Mouse (Mus musculus) heart, embryonic 16.5 days (tissue): Measurements from ENCODE around the gene Sfmbt1. TPM values are rescaled to one million over a fixed set of nuclear protein-coding genes. Genes with fewer than 3 reads are reported as not detected.
A peak's percentile ranks its signal among the peaks of the same experiment; 100 is the strongest.

ENCODE experiments used
- ATAC-seq: fragments of 200-750 bp; cut with Nextera tagmentation; replicated peaks from 2 replicates; pipeline ENCODE4 v1.8.0; 2017; ENCODE audit warnings: moderate number of reproducible peaks; ENCODE audit not compliant: insufficient read depth, low FRiP score; ENCODE audit errors: extremely low read depth
- H3K27ac ChIP-seq: fragments of 300-500 bp; sonication (generic); 2 replicates; pipeline ENCODE4 v1.5.1; 2014; ENCODE audit warnings: mild to moderate bottlenecking, low read length, control low read depth, moderate library complexity
- H3K27me3 ChIP-seq: fragments of 300-500 bp; sonication (generic); 2 replicates; pipeline ENCODE4 v1.6.1; 2014; ENCODE audit warnings: low read length, mixed read lengths; ENCODE audit not compliant: control insufficient read depth, insufficient read depth
- H3K36me3 ChIP-seq: fragments of 300-500 bp; sonication (generic); 2 replicates; pipeline ENCODE4 v1.6.1; 2014; ENCODE audit not compliant: control insufficient read depth, insufficient read depth
- H3K4me1 ChIP-seq: fragments of 300-500 bp; sonication (generic); 2 replicates; pipeline ENCODE4 v1.6.1; 2014; ENCODE audit warnings: low read length, mixed read lengths; ENCODE audit not compliant: control insufficient read depth, insufficient read depth
- H3K4me2 ChIP-seq: fragments of 300-500 bp; sonication (generic); 2 replicates; pipeline ENCODE4 v1.6.1; 2014; ENCODE audit warnings: low read depth, mild to moderate bottlenecking, control low read depth, low read length
- H3K4me3 ChIP-seq: fragments of 300-500 bp; sonication (generic); 2 replicates; pipeline ENCODE4 v1.5.1; 2014; ENCODE audit warnings: mild to moderate bottlenecking, control low read depth, low read length
- H3K9ac ChIP-seq: fragments of 300-500 bp; sonication (generic); 2 replicates; pipeline ENCODE4 v1.6.1; 2014; ENCODE audit warnings: low read length, control low read depth
- H3K9me3 ChIP-seq: fragments of 300-500 bp; sonication (generic); replicated peaks from 2 replicates; pipeline ENCODE4 v1.6.1; 2016; ENCODE audit warnings: low read length; ENCODE audit not compliant: control insufficient read depth
- WGBS: fragments of 180-500 bp; shearing (Covaris S2); extraction: QIAGEN DNeasy Blood & Tissue Kit; methylation state at CpG from one replicate; pipeline ENCODE4 v1.1.7; 2014; 5-methylcytosine and 5-hydroxymethylcytosine counted together
- polyA plus RNA-seq: library from polyadenylated mRNA; unstranded; fragments of >200 nt; fragmentation: Nextera tagmentation; extraction: Ambion mirVana; gene quantifications from 2 replicates; pipeline ENCODE4 v1.2.1, GENCODE M21; 2015

The Sfmbt1 gene
- polyA plus RNA-seq, 1 experiment from 2014 or later, result 9.2 TPM

GRCm38 (mm10) chr14:30826174-30827140 is 111.8 kb downstream of the Sfmbt1 start:
- Histone ChIP-seq H3K4me2 (peak overlapping the region; percentile 75), H3K36me3 (no peaks in the 10 kb centered on the region), H3K27me3 (no peaks in the 10 kb centered on the region), H3K27ac (no peak overlapping the region), H3K4me1 (peaks cover 37% of the 10 kb centered on the region), H3K9me3 (no peaks in the 10 kb centered on the region), H3K4me3 (peak overlapping the region; percentile 80), H3K9ac (peak overlapping the region; percentile 86)
- WGBS, result 22% methylated on average over 17 of the region's 17 CpGs
- no peak for ATAC-seq

GRCm38 (mm10) chr14:30827480-30827879 is 112.8 kb downstream of the Sfmbt1 start:
- H3K4me1 ChIP-seq, result peaks cover 40% of the 10 kb centered on the region
- no peaks in the 10 kb centered on the region for H3K9me3 ChIP-seq
- 0 out of 2 replicates have a peak overlapping the region, but pooled peaks have one; percentile 12 for H3K27ac ChIP-seq
- H3K4me3 ChIP-seq, result no peak overlapping the region
- no peak overlapping the region for H3K9ac ChIP-seq
- no peak for ATAC-seq
- H3K36me3 ChIP-seq, result no peaks in the 10 kb centered on the region
- WGBS, result 79% methylated on average over 4 of the region's 4 CpGs
- no peaks in the 10 kb centered on the region for H3K27me3 ChIP-seq
- H3K4me2 ChIP-seq, result no peak overlapping the region

GRCm38 (mm10) chr14:30828077-30828476 is 113.4 kb downstream of the Sfmbt1 start:
- Histone ChIP-seq H3K9ac (no peak overlapping the region), H3K36me3 (no peaks in the 10 kb centered on the region), H3K4me3 (no peak overlapping the region), H3K4me2 (no peak overlapping the region), H3K27me3 (no peaks in the 10 kb centered on the region), H3K4me1 (peaks cover 40% of the 10 kb centered on the region), H3K27ac (no peak overlapping the region; the same call in 1 of the 2 replicates), H3K9me3 (no peaks in the 10 kb centered on the region)
- no peak for ATAC-seq
- 55% methylated on average over 4 of the region's 4 CpGs for WGBS

GRCm38 (mm10) chr14:30828635-30829460 is 114.2 kb downstream of the Sfmbt1 start:
- H3K27me3 ChIP-seq, result no peaks in the 10 kb centered on the region
- H3K4me2 ChIP-seq, result peak overlapping the region; percentile 49
- 43% methylated on average over 11 of the region's 11 CpGs for WGBS
- peak overlapping the region; percentile 76 for H3K27ac ChIP-seq
- no peaks in the 10 kb centered on the region for H3K36me3 ChIP-seq
- no peaks in the 10 kb centered on the region for H3K9me3 ChIP-seq
- no peak; the same call in 1 of the 2 replicates for ATAC-seq
- peaks cover 40% of the 10 kb centered on the region for H3K4me1 ChIP-seq
- H3K9ac ChIP-seq, result peak overlapping the region; percentile 0; the same call in 1 of the 2 replicates
- 0 out of 2 replicates have a peak overlapping the region, but pooled peaks have one; percentile 3 for H3K4me3 ChIP-seq

GRCm38 (mm10) chr14:30837416-30837996 is 122.9 kb downstream of the Sfmbt1 start:
- Histone ChIP-seq H3K4me3 (no peak overlapping the region), H3K9me3 (no peaks in the 10 kb centered on the region), H3K27me3 (no peaks in the 10 kb centered on the region), H3K27ac (0 out of 2 replicates have a peak overlapping the region, but pooled peaks have one; percentile 4), H3K9ac (no peak overlapping the region), H3K4me1 (peaks cover 8% of the 10 kb centered on the region; the same call in 1 of the 2 replicates), H3K36me3 (no peaks in the 10 kb centered on the region), H3K4me2 (no peak overlapping the region)
- WGBS, result 56% methylated on average over 14 of the region's 14 CpGs
- no peak for ATAC-seq

- H3K27me3 ChIP-seq, result no peaks in the 10 kb centered on the region
- H3K4me2 ChIP-seq, result no peak overlapping the region
- no peak overlapping the region for H3K27ac ChIP-seq
- no peak for ATAC-seq
- 88% methylated on average over 3 of the region's 3 CpGs for WGBS
- H3K9ac ChIP-seq, result no peak overlapping the region
- H3K4me3 ChIP-seq, result no peak overlapping the region
- no peaks in the 10 kb centered on the region for H3K36me3 ChIP-seq
- no peaks in the 10 kb centered on the region for H3K4me1 ChIP-seq
- H3K9me3 ChIP-seq, result no peaks in the 10 kb centered on the region
Observed at GRCm38 (mm10) chr14:30843701-30844100, 129.1 kb downstream of the Sfmbt1 start.

- no peaks in the 10 kb centered on the region for H3K4me1 ChIP-seq
- ATAC-seq, result no peak
- no peak overlapping the region for H3K4me2 ChIP-seq
- H3K4me3 ChIP-seq, result no peak overlapping the region
- H3K9ac ChIP-seq, result no peak overlapping the region
- 91% methylated on average over 5 of the region's 5 CpGs for WGBS
- no peak overlapping the region for H3K27ac ChIP-seq
- no peaks in the 10 kb centered on the region for H3K36me3 ChIP-seq
- no peaks in the 10 kb centered on the region for H3K27me3 ChIP-seq
- H3K9me3 ChIP-seq, result no peaks in the 10 kb centered on the region
Observed at GRCm38 (mm10) chr14:30850504-30850903, 135.9 kb downstream of the Sfmbt1 start.

GRCm38 (mm10) chr14:30852325-30852724 is 137.7 kb downstream of the Sfmbt1 start:
- Histone ChIP-seq H3K27ac (no peak overlapping the region), H3K4me2 (no peak overlapping the region), H3K36me3 (no peaks in the 10 kb centered on the region), H3K27me3 (no peaks in the 10 kb centered on the region), H3K9ac (no peak overlapping the region), H3K4me3 (no peak overlapping the region), H3K4me1 (no peaks in the 10 kb centered on the region), H3K9me3 (no peaks in the 10 kb centered on the region)
- WGBS, result 77% methylated on average over 5 of the region's 5 CpGs
- 0 out of 2 replicates have a peak, but pooled peaks have one; percentile 28 for ATAC-seq
